Mouse (Mus musculus): ENCODE measurements around the gene Sgsh. TPM values are rescaled to one million over a fixed set of nuclear protein-coding genes. Genes with fewer than 3 reads are reported as not detected.

Gene Sgsh
- polyA plus RNA-seq, 1 experiment from 2014 or later: 6.2 TPM

DNA sequence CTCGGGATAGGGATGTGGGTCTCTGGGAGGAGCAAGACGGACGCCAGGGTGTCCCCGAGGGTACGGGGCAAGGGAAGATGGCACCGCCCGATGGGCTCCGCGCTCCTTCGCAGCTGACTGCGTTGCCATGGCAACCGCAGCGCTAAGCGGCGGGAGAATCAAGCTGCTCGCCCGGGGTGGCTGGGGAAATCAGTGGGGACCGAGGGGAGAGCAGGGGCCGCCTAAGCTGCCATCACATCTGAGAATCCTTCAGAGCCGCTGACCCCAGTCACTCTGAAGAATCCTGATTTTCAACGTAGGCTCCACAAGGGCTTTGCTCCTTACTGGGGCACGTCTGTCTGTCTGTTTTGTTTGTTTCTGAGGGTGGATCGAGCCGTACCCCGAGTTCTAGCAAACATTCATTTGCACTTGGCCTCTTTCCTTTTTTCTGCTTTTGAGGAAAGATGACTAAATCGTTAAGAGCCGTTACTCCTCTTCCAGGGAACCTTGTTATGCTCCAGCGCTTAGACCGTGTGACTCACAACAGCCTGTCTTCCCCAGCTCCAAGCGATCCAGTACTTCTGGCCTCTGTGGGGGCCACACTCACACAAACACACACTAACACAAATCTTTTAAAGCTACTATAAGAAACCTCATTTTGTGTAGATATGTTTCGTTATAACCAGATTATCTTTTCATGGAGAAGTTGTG, 54.9 kb downstream of the Sgsh start:
- no peaks in the 10 kb centered on the region for H3K27me3 ChIP-seq (ENCODE audit: control insufficient read depth, insufficient read depth, low read length)
- no peaks in the 10 kb centered on the region for H3K9me3 ChIP-seq (replicated peaks; ENCODE audit: control insufficient read depth, low read length)
- DNase-seq (ENCODE audit: low spot score) (no peak), ATAC-seq (replicated peaks; ENCODE audit: insufficient number of reproducible peaks, low FRiP score, low TSS enrichment, low read depth) (peak; percentile 74; the same call in 1 of the 2 replicates)
- H3K9ac ChIP-seq (replicated peaks; ENCODE audit: low read length): peak overlapping the region; percentile 98
- WGBS: 2% methylated on average over 31 of the region's 31 CpGs
- peak overlapping the region; percentile 98 for H3K4me3 ChIP-seq (ENCODE audit: low read depth, low read length)
- no peaks in the 10 kb centered on the region for H3K4me1 ChIP-seq (ENCODE audit: control insufficient read depth, insufficient read depth, low read length)
- H3K4me2 ChIP-seq (ENCODE audit: low read depth, low read length): peak overlapping the region; percentile 60
- peaks cover 6% of the 10 kb centered on the region; the same call in 1 of the 2 replicates for H3K36me3 ChIP-seq (replicated peaks; ENCODE audit: control insufficient read depth, insufficient read depth, low read depth, low read length)
- peak overlapping the region; percentile 89 for H3K27ac ChIP-seq (replicated peaks; ENCODE audit: low read depth, low read length)

DNA sequence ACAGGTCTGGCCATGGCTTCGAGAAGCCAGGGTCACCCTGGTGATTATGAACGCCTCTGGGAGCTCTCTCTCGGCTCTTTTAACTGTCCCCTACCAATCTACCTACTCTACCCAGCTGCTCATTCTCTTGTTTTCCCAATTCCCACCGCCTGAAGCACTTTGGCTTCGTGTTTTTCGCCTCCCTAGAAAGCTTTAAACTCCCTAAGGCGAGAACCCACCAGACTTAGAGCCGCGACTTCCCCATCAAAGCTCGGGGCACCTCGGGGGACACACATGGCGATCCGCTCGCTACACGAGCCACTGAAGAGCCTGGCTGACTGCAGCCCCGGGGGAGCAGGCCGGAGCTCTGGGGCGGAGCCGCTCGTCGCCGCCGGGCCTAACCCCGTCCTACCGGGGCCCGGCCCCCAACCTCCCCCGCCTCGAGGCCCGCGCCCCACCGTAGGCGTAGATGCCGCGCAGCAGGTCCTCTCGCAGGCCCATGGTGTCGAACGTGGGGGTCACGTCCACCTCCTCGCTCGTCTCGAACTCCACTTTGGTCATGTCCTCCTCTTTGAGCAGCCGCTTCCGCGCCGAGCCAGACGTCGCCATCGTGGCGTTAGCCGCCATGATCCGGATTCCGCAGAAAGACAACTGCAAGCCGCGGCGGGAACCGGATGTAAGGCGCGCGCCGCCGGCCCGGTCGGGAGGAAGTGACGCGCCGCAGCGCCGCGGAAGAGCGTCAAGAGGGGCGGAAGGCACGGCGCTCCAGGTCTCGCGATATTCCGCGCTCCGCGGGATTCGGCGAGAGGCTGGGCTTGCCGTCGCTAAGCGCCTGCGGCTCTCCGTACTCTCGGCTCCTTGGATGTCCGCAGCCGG, 55.7 kb downstream of the Sgsh start, which contains the start of gene Eif4a3:
Eif4a3 (minus strand) TSS at position 699 of the 855 bp plus-strand sequence.
- peaks cover 9% of the 10 kb centered on the region for H3K36me3 ChIP-seq (replicated peaks; ENCODE audit: control insufficient read depth, insufficient read depth, low read depth, low read length)
- peak within 1 kb of the TSS; percentile 98 for H3K9ac ChIP-seq (replicated peaks; ENCODE audit: low read length)
- H3K9me3 ChIP-seq (replicated peaks; ENCODE audit: control insufficient read depth, low read length): no peaks in the 10 kb centered on the region
- WGBS: under 1% methylated on average over 89 of the region's 89 CpGs
- peak; percentile 90 for ATAC-seq (replicated peaks; ENCODE audit: insufficient number of reproducible peaks, low FRiP score, low TSS enrichment, low read depth)
- DNase-seq (ENCODE audit: low spot score): peak; percentile 99
- H3K27me3 ChIP-seq (ENCODE audit: control insufficient read depth, insufficient read depth, low read length): no peaks in the 10 kb centered on the region
- peak within 1 kb of the TSS; percentile 98 for H3K4me3 ChIP-seq (ENCODE audit: low read depth, low read length)
- H3K27ac ChIP-seq (replicated peaks; ENCODE audit: low read depth, low read length): peak within 1 kb of the TSS; percentile 89
- peak within 1 kb of the TSS; percentile 71 for H3K4me2 ChIP-seq (ENCODE audit: low read depth, low read length)
- no peaks in the 10 kb centered on the region for H3K4me1 ChIP-seq (ENCODE audit: control insufficient read depth, insufficient read depth, low read length)

DNA sequence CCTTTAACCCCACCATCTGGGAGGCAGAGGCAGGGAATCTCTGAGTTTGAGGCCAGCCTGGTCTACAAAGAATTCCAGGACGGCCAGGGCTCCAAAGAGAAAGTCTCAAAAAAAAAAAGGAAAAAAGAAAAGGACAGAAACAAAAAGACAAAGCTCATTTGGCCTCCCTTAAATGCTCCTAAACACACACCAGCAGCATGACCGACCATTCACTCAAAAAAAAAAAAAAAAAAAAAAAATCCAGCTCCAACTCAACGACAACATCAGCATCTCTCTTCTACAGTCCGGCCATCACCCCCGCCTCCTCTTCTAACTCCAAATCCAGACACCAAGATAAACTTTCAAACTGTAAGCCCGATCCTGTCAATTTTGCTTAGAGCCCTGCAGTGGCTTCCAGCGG, 56.4 kb downstream of the Sgsh start:
- H3K9me3 ChIP-seq (replicated peaks; ENCODE audit: control insufficient read depth, low read length): no peaks in the 10 kb centered on the region
- DNase-seq (ENCODE audit: low spot score) (no peak), ATAC-seq (replicated peaks; ENCODE audit: insufficient number of reproducible peaks, low FRiP score, low TSS enrichment, low read depth) (no peak)
- H3K4me1 ChIP-seq (ENCODE audit: control insufficient read depth, insufficient read depth, low read length): no peaks in the 10 kb centered on the region
- 19% methylated on average over 7 of the region's 7 CpGs for WGBS
- H3K36me3 ChIP-seq (replicated peaks; ENCODE audit: control insufficient read depth, insufficient read depth, low read depth, low read length): peaks cover 13% of the 10 kb centered on the region
- H3K4me3 ChIP-seq (ENCODE audit: low read depth, low read length): peak overlapping the region; percentile 98
- no peaks in the 10 kb centered on the region for H3K27me3 ChIP-seq (ENCODE audit: control insufficient read depth, insufficient read depth, low read length)
- H3K4me2 ChIP-seq (ENCODE audit: low read depth, low read length): peak overlapping the region; percentile 71
- H3K27ac ChIP-seq (replicated peaks; ENCODE audit: low read depth, low read length): no peak overlapping the region
- peak overlapping the region; percentile 98 for H3K9ac ChIP-seq (replicated peaks; ENCODE audit: low read length)

DNA sequence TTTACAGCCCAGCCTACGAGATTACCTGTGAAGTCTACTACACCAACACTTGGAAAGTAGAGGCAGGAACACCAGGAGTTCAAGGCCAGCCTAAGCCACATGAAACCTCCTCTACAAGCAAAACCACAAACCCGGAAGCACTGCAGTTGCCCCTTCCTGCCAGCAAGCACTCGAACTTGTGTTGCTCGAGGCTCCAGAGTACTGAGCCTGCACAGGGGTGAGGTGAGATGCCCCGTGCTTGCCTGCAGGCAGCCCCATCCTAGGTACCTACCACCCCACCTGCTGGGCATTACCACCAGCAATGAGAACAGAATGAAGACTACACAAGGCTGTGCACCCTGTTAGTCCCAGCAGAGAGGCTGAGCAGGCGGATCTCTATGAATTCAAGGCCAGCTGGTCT, 57.3 kb downstream of the Sgsh start:
- no peaks in the 10 kb centered on the region for H3K9me3 ChIP-seq (replicated peaks; ENCODE audit: control insufficient read depth, low read length)
- H3K27me3 ChIP-seq (ENCODE audit: control insufficient read depth, insufficient read depth, low read length): no peaks in the 10 kb centered on the region
- H3K36me3 ChIP-seq (replicated peaks; ENCODE audit: control insufficient read depth, insufficient read depth, low read depth, low read length): peaks cover 21% of the 10 kb centered on the region
- H3K27ac ChIP-seq (replicated peaks; ENCODE audit: low read depth, low read length): no peak overlapping the region
- H3K4me2 ChIP-seq (ENCODE audit: low read depth, low read length): 0 out of 2 replicates have a peak overlapping the region, but pooled peaks have one; percentile 3
- no peak overlapping the region for H3K9ac ChIP-seq (replicated peaks; ENCODE audit: low read length)
- no peak overlapping the region for H3K4me3 ChIP-seq (ENCODE audit: low read depth, low read length)
- 79% methylated on average over 6 of the region's 6 CpGs for WGBS
- H3K4me1 ChIP-seq (ENCODE audit: control insufficient read depth, insufficient read depth, low read length): no peaks in the 10 kb centered on the region
- DNase-seq (ENCODE audit: low spot score) (no peak), ATAC-seq (replicated peaks; ENCODE audit: insufficient number of reproducible peaks, low FRiP score, low TSS enrichment, low read depth) (no peak)

MicroRNAs encoded within 50 kb of the gene (microRNA counts, 519-probe panel; counts per million panel counts)
- microRNA mmu-miR-1932: not detected

Small RNAs within 50 kb of the gene (microRNA-seq; reads per million reads assigned to microRNA genes)
- gene Mir1932 (ENCODE audit: borderline number of aligned reads): not detected

Other genes with a start within 250 kb of the Sgsh start
- 9.5 and 11.9 TPM in 2 replicates for gene Tbc1d16, start 127.0 kb downstream of the Sgsh start, polyA plus RNA-seq (2014; fragmentation: Nextera tagmentation; extraction: Ambion mirVana)
- 12.1 and 13.4 TPM in 2 replicates for gene Ccdc40, start 127.0 kb downstream of the Sgsh start, polyA plus RNA-seq (2014; fragmentation: Nextera tagmentation; extraction: Ambion mirVana)
- 15.7 and 19.0 TPM in 2 replicates for gene Gaa, start 87.6 kb downstream of the Sgsh start, polyA plus RNA-seq (2014; fragmentation: Nextera tagmentation; extraction: Ambion mirVana)
- gene Eif4a3, start 55.4 kb downstream of the Sgsh start, polyA plus RNA-seq (2014; fragmentation: Nextera tagmentation; extraction: Ambion mirVana): 392 and 414 TPM in 2 replicates
- gene Card14, start 47.8 kb downstream of the Sgsh start, polyA plus RNA-seq (2014; fragmentation: Nextera tagmentation; extraction: Ambion mirVana): 0.06 and 0.08 TPM in 2 replicates
- gene Slc26a11, start within 50 bp of the Sgsh start, polyA plus RNA-seq (2014; fragmentation: Nextera tagmentation; extraction: Ambion mirVana): 5.5 and 7.1 TPM in 2 replicates
- gene Rnf213, start 37.6 kb upstream of the Sgsh start, polyA plus RNA-seq (2014; fragmentation: Nextera tagmentation; extraction: Ambion mirVana): 1.7 and 1.8 TPM in 2 replicates
- gene Endov, start 135.8 kb upstream of the Sgsh start, polyA plus RNA-seq (2014; fragmentation: Nextera tagmentation; extraction: Ambion mirVana): 12.4 and 12.7 TPM in 2 replicates
- 1.8 and 2.2 TPM in 2 replicates for gene Nptx1, start 192.2 kb upstream of the Sgsh start, polyA plus RNA-seq (2014; fragmentation: Nextera tagmentation; extraction: Ambion mirVana)
- gene Rptor, start 247.4 kb upstream of the Sgsh start, polyA plus RNA-seq (2014; fragmentation: Nextera tagmentation; extraction: Ambion mirVana): 10.1 and 10.4 TPM in 2 replicates